Mouse (Mus musculus) left cerebral cortex, postnatal 4 days (tissue): ENCODE measurements at regions not wholly inside any gene's neighbourhood (a gene's known extent, or its start where the extent isn't known, plus 50 kb on each side); places are given as distances from the start of the nearest gene placed in this dataset.

Experiments used
- DNase-seq: peaks from one replicate; pipeline ENCODE4 v3.0.0-alpha.2; 2022
- intact Hi-C: fragments of 180-260 bp; cut with DNase I; formaldehyde crosslinking; loops from one replicate; pipeline ENCODE4 v1.15.1; 2025

DNA sequence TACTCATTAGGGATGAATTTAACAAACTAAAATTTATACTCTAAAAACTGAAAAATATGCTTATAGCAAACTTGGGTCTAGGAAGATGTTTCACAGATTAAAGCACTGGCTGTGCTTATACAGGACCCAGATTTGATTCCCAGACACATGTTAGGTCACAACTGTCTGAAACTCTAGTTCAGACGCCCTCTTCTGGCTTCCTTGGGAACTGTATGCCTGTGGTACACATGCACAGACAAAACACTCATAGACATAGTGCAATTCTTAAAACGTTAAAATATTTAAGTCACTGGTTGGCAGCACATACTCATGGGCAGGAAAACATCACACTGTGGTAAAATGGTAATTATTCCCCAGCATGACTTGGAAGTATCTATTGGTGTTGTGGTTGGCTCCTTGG lies 63.8 kb upstream of the Ercc6l2 start:
- intact Hi-C loops = no loop called here
- no peak for DNase-seq

DNA sequence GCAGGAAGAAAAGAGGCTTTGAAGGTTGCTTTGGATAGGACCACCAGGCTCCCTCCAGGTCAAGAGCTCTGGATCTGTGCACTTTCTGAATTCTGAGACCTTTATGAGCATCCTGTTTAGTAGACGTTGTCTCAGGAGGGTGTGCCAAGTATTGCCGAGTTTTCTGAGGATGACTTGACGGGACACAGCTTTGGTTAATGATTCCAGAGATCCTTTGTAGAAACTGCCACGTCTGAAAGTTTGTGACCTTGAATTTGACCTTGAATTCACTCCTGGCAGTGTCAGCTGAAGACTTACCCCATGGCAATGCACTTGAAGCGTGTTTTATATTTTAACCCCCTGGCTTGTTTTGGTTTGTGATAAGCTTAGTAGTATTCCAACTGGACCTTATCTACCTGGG lies 58.0 kb upstream of the Ercc6l2 start:
- intact Hi-C loops = no loop called here
- DNase-seq = no peak

GRCm38 (mm10) chr13:63761542-63761941 lies 53.5 kb upstream of the Ercc6l2 start:
- no peak for DNase-seq

More at GRCm38 (mm10) chr13:63761542-63761941, 53.5 kb upstream of the Ercc6l2 start:
- intact Hi-C loops = no loop called here
